Mouse (Mus musculus): Measurements from ENCODE around the gene Nfx1. TPM values are rescaled to one million over a fixed set of nuclear protein-coding genes. Genes with fewer than 3 reads are reported as not detected.

Nfx1 gene
- polyA plus RNA-seq, 1 experiment from 2014 or later = 74.7 TPM

GRCm38 (mm10) chr4:41051781-41052180 is 81.1 kb downstream of the Nfx1 start:
- Histone ChIP-seq H3K4me1 (replicated peaks) (peaks cover 11% of the 10 kb centered on the region; the same call in 1 of the 2 replicates), H3K27me3 (replicated peaks) (no peaks in the 10 kb centered on the region), H3K27ac (no peak overlapping the region), H3K4me2 (replicated peaks) (no peak overlapping the region), H3K4me3 (replicated peaks) (no peak overlapping the region), H3K9me3 (no peaks in the 10 kb centered on the region), H3K9ac (no peak overlapping the region), H3K36me3 (no peaks in the 10 kb centered on the region)
- ATAC-seq = no peak
- WGBS = 80% methylated on average over 7 of the region's 7 CpGs

DNA sequence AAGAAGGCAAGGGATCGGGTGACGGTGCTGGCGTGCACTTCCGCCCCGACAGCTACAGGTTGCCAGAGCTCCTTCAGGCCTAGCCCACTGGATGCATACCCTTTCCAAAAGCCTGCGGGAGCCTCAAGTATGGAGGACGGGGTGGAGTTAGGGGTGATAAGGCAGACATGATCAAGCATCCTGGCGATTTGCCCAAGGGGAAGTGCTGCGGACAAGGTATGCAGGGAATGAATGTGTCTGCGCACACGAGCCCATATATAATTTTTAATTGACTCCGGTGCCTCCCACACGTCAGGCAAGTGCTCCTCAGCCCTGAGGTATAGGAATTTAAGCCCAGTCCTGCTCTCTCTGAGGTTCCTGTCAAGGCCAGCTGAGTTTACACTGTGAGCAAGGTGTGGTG is 84.4 kb downstream of the Nfx1 start:
- Histone ChIP-seq H3K36me3 (no peaks in the 10 kb centered on the region), H3K27me3 (replicated peaks) (no peaks in the 10 kb centered on the region), H3K9me3 (no peaks in the 10 kb centered on the region), H3K9ac (no peak overlapping the region), H3K27ac (no peak overlapping the region), H3K4me3 (replicated peaks) (no peak overlapping the region), H3K4me2 (replicated peaks) (peak overlapping the region; percentile 18; the same call in 1 of the 2 replicates), H3K4me1 (replicated peaks) (peaks cover 13% of the 10 kb centered on the region; the same call in 1 of the 2 replicates)
- peak; percentile 48 for ATAC-seq
- WGBS = 49% methylated on average over 13 of the region's 13 CpGs

GRCm38 (mm10) chr4:41056253-41056652 is 85.5 kb downstream of the Nfx1 start:
- 50% methylated on average over 1 of the region's 1 CpGs for WGBS
- no peak overlapping the region for H3K27ac ChIP-seq
- H3K9ac ChIP-seq = no peak overlapping the region
- no peak overlapping the region for H3K4me3 ChIP-seq (replicated peaks)
- H3K4me1 ChIP-seq (replicated peaks) = peaks cover 10% of the 10 kb centered on the region; the same call in 1 of the 2 replicates
- no peaks in the 10 kb centered on the region; the same call in 1 of the 2 replicates for H3K27me3 ChIP-seq (replicated peaks)
- H3K36me3 ChIP-seq = no peaks in the 10 kb centered on the region
- H3K9me3 ChIP-seq = no peaks in the 10 kb centered on the region
- H3K4me2 ChIP-seq (replicated peaks) = no peak overlapping the region
- 0 out of 2 replicates have a peak, but pooled peaks have one; percentile 43 for ATAC-seq

GRCm38 (mm10) chr4:41056742-41057332 is 86.1 kb downstream of the Nfx1 start:
- peaks cover 10% of the 10 kb centered on the region; the same call in 1 of the 2 replicates for H3K4me1 ChIP-seq (replicated peaks)
- no peaks in the 10 kb centered on the region; the same call in 1 of the 2 replicates for H3K27me3 ChIP-seq (replicated peaks)
- ATAC-seq = no peak
- H3K9ac ChIP-seq = no peak overlapping the region
- no peaks in the 10 kb centered on the region for H3K36me3 ChIP-seq
- H3K4me2 ChIP-seq (replicated peaks) = no peak overlapping the region
- H3K9me3 ChIP-seq = no peaks in the 10 kb centered on the region
- no peak overlapping the region for H3K27ac ChIP-seq
- no peak overlapping the region for H3K4me3 ChIP-seq (replicated peaks)
- WGBS = 53% methylated on average over 7 of the region's 7 CpGs

- WGBS = 62% methylated on average over 6 of the region's 9 CpGs
- Histone ChIP-seq H3K4me2 (replicated peaks) (no peak overlapping the region), H3K27me3 (replicated peaks) (no peaks in the 10 kb centered on the region; the same call in 1 of the 2 replicates), H3K4me1 (replicated peaks) (peaks cover 10% of the 10 kb centered on the region; the same call in 1 of the 2 replicates), H3K4me3 (replicated peaks) (no peak overlapping the region), H3K9ac (no peak overlapping the region), H3K36me3 (no peaks in the 10 kb centered on the region), H3K27ac (no peak overlapping the region), H3K9me3 (no peaks in the 10 kb centered on the region)
- no peak for ATAC-seq
Observed at GRCm38 (mm10) chr4:41057361-41057760, 86.7 kb downstream of the Nfx1 start.

DNA sequence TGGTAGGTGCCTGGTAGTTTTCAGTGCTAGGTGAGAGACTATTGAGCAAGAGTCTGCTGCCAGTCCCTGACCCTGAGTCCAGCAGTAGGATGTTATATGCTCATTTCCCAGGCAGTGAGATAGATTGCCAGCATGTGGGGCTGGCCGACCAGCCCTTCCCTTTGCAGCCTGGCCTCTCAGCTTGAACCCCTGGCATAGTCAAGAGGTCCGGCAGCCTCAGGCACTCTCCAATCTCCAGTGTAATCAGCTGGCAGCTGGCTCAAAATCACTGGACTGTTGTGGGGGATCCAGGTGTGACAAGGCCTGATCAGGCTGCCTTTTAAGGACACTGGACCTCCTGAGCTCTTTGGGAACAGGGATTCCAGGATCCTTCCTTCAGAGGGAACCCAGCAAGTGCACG is 92.6 kb downstream of the Nfx1 start:
- H3K4me1 ChIP-seq (replicated peaks) = no peaks in the 10 kb centered on the region
- no peak overlapping the region for H3K27ac ChIP-seq
- 57% methylated on average over 3 of the region's 3 CpGs for WGBS
- H3K9me3 ChIP-seq = no peaks in the 10 kb centered on the region
- no peaks in the 10 kb centered on the region for H3K36me3 ChIP-seq
- no peaks in the 10 kb centered on the region; the same call in 1 of the 2 replicates for H3K27me3 ChIP-seq (replicated peaks)
- H3K9ac ChIP-seq = no peak overlapping the region
- no peak overlapping the region for H3K4me3 ChIP-seq (replicated peaks)
- no peak for ATAC-seq
- H3K4me2 ChIP-seq (replicated peaks) = no peak overlapping the region

GRCm38 (mm10) chr4:41063894-41064673 is 93.4 kb downstream of the Nfx1 start:
- WGBS = 18% methylated on average over 16 of the region's 16 CpGs
- Histone ChIP-seq H3K4me1 (replicated peaks) (no peaks in the 10 kb centered on the region), H3K36me3 (no peaks in the 10 kb centered on the region), H3K9me3 (no peaks in the 10 kb centered on the region), H3K27me3 (replicated peaks) (no peaks in the 10 kb centered on the region; the same call in 1 of the 2 replicates), H3K4me3 (replicated peaks) (peak overlapping the region; percentile 15; the same call in 1 of the 2 replicates), H3K27ac (no peak overlapping the region), H3K9ac (no peak overlapping the region; the same call in 1 of the 2 replicates), H3K4me2 (replicated peaks) (peak overlapping the region; percentile 51)
- peak; percentile 39; the same call in 1 of the 2 replicates for ATAC-seq

- Histone ChIP-seq H3K36me3 (no peaks in the 10 kb centered on the region), H3K4me2 (replicated peaks) (no peak overlapping the region), H3K4me3 (replicated peaks) (no peak overlapping the region), H3K27ac (no peak overlapping the region), H3K27me3 (replicated peaks) (no peaks in the 10 kb centered on the region; the same call in 1 of the 2 replicates), H3K4me1 (replicated peaks) (no peaks in the 10 kb centered on the region), H3K9ac (no peak overlapping the region), H3K9me3 (no peaks in the 10 kb centered on the region)
- WGBS = 91% methylated on average over 4 of the region's 4 CpGs
- no peak for ATAC-seq
Observed at GRCm38 (mm10) chr4:41065196-41065595, 94.5 kb downstream of the Nfx1 start.

- no peaks in the 10 kb centered on the region for H3K36me3 ChIP-seq
- H3K27ac ChIP-seq = no peak overlapping the region
- ATAC-seq = no peak
- no peak overlapping the region for H3K9ac ChIP-seq
- no peaks in the 10 kb centered on the region for H3K4me1 ChIP-seq (replicated peaks)
- H3K9me3 ChIP-seq = no peaks in the 10 kb centered on the region
- H3K4me2 ChIP-seq (replicated peaks) = no peak overlapping the region
- WGBS = 71% methylated on average over 14 of the region's 14 CpGs
- no peaks in the 10 kb centered on the region for H3K27me3 ChIP-seq (replicated peaks)
- no peak overlapping the region for H3K4me3 ChIP-seq (replicated peaks)
Observed at GRCm38 (mm10) chr4:41071500-41072429, 101.1 kb downstream of the Nfx1 start.

GRCm38 (mm10) chr4:41073008-41073817 is 102.5 kb downstream of the Nfx1 start:
- Histone ChIP-seq H3K9me3 (no peaks in the 10 kb centered on the region), H3K9ac (no peak overlapping the region), H3K27ac (no peak overlapping the region), H3K4me3 (replicated peaks) (no peak overlapping the region), H3K27me3 (replicated peaks) (no peaks in the 10 kb centered on the region), H3K36me3 (no peaks in the 10 kb centered on the region), H3K4me1 (replicated peaks) (no peaks in the 10 kb centered on the region), H3K4me2 (replicated peaks) (no peak overlapping the region)
- 73% methylated on average over 12 of the region's 12 CpGs for WGBS
- no peak for ATAC-seq

DNA sequence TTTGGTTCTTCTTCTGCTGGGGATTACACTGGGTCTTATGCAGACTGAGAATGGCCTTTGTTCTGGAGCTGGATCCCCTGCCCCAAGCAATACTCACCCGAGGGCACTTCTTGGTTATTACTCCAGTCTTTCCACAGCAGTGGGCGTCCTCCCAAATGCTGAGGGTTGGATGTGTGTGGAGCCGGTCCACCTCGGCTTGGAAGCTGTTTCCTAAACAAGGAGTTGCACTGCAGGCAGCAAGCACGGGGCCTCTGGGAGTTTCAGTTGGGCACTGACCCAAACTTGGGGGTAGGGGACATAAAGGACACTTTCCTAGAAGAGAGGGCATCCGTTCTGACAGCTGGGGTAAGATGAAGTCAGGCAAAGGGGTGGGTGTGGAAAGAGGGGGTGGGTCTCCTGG is 103.8 kb downstream of the Nfx1 start:
- ATAC-seq = no peak
- H3K36me3 ChIP-seq = no peaks in the 10 kb centered on the region
- no peaks in the 10 kb centered on the region for H3K9me3 ChIP-seq
- H3K4me3 ChIP-seq (replicated peaks) = no peak overlapping the region
- H3K27ac ChIP-seq = no peak overlapping the region
- H3K27me3 ChIP-seq (replicated peaks) = no peaks in the 10 kb centered on the region
- no peak overlapping the region for H3K9ac ChIP-seq
- 75% methylated on average over 6 of the region's 6 CpGs for WGBS
- H3K4me1 ChIP-seq (replicated peaks) = no peaks in the 10 kb centered on the region
- no peak overlapping the region for H3K4me2 ChIP-seq (replicated peaks)

All from intestine, embryonic 15.5 days (tissue).